Mouse (Mus musculus) spleen, embryonic (tissue): ENCODE data around the gene Pclo.
"Not testable (repeated sequence)": the region's sequence is repeated elsewhere in the genome, so short reads cannot be mapped to it uniquely, and the experiment has no call there.

Source experiments
- CTCF ChIA-PET: fragments of 350-600 bp; sonication (Branson Sonifier 250); formaldehyde crosslinking; loops from one replicate; lab custom pipeline; 2022; lab: Charles Lee

Gene Pclo

DNA sequence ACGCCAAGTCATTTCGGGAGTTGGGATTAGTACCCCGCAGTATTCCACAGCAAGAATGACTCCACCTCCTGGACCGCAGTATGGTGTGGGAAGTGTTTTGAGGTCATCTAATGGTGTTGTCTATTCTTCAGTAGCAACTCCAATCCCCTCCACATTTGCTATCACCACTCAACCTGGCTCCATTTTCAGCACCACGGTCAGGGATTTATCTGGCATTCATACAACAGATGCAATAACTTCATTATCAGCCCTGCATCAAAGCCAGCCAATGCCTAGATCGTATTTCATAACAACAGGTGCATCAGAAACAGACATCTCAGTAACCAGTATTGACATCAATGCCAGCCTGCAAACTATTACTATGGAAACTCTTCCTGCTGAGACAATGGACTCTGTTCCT lies 165.7 kb downstream of the Pclo start:
- CTCF ChIA-PET, result no interaction called here

DNA sequence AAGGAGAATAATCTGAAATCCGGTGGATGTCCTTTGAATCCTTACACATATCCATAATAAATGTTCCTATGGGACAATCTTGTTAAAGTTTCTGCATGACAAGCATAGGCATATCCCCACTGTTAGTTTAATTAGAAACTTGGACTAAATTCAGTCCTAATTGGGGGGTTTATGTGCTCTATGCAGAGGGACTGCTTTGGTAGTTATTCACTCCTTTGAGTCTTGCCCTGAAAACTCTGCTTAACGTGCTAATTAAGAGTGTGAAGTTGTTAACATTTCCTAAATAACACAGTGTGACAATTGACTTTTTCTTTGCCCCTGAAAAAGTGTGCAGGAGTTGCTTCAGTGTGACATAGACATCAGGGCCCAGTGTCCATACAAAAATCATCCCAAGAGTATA lies 177.3 kb downstream of the Pclo start:
- CTCF ChIA-PET, result no interaction called here

DNA sequence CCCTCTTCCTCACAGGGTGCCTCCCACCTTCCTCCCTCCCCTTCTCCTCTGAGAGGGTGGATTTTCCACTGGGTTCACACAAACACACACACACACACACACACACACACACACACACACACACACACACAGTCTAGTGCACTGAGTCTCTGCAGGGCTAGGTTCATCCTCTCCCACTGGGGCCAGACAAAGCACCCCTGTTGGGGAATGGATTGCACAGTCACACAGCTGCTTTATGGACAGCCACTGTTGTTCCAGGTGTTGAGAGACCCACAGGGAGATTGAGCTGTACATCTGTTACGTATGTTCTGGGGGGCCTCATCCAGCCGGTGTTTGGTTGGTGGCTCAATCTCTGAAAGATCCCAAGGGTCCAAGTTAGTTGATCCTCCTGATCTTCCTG lies 182.0 kb downstream of the Pclo start:
- CTCF ChIA-PET, result no interaction called here

DNA sequence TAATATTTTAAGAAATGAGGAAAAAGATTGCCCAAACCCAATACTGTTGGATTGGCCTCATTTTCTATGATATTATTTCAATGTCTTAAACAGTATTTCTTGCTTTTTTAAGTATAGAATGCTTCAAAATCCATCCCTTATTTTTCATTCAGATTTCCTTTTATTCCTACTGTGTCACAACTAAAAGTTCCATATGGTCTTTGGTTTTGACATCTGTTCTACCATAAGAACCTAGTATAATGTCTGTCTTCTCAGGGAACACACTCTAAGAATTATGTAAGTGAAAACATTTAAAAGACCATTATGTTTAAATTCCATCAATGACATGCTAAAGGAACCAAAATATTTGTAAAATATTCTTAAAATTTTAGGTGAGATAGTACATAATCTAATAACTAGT lies 186.2 kb downstream of the Pclo start:
- CTCF ChIA-PET, result no interaction called here

DNA sequence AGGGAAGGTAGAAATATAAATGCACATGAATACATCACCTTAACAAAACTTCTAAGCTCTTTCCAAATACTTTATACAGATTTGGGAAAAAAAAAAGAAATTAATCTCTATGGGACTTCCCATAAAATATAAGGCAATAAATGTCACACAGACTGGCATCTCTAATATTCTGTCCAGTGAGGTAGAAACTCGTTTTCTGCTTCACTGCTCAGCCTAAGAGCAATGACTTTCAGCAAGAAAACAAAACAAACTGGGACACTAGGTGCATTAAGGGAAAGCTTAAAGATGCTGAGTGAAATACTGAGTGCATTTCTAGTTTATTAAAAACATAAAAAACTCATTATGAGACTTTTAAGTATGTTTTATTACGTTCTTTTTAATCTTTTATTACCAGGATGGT lies 190.7 kb downstream of the Pclo start:
- CTCF ChIA-PET, result no interaction called here

DNA sequence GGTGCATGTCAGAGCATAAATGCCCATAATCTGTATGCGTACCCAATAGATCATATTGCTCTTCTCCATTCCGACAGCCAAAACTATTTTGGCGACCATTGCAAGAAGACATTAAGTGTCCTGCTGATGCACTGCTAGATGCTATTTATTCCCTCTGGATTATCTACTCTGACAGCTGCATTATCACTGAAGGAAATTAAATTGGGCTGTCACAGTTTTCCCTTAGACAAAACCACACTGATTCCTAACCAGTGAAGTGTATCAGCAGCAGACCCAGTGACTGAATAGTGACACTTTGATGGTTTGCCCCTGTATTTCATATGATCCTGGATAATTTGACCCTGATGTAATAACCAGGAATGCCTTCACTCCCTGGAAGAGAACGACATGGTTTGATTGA lies 192.6 kb downstream of the Pclo start:
- CTCF ChIA-PET, result no interaction called here

DNA sequence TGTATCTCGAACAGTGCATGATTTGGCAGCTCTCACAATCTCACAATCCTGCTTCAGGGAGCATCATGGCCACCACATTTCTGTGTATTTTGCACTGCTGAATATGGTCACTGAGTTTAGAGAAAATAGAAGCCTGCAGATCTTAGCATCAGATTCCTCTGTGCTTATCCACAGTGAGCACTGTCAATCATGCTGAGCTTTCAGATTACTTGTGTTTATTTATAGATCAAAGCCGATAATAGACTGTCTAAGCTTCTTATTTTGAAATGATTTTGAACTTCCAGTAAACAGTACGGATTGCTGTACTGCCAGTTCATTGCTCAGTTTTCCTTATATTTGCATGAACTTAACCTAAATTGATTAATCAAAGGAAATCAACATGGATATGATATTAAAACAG lies 208.9 kb downstream of the Pclo start:
- CTCF ChIA-PET, result no interaction called here

DNA sequence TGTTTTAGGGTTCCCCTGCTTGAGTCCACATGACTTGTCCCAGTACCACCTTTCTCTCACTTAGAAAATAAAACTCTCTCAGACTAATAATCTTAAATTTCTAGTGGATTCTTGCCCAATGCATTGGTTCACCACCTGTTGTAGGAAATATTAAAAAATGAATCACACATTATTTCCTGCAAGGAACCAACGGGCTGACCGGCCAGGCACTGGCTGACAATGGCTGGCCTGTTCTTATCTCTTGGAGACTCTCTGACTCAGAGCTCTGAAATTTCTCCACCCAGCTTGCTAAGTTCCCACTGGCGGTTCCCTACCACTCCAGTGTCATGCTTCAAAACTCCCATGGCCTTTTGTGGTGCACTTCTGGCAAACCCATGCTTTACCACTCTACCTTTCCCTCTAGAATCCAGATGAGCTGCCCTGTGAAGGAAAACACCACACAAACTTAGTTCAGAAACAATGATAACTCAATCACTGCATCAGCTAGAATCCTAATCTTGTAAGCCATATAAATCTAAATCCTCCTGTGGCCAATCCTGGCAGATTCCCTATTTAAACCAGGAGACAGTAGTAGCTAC lies 214.0 kb downstream of the Pclo start:
- CTCF ChIA-PET, result no interaction called here

DNA sequence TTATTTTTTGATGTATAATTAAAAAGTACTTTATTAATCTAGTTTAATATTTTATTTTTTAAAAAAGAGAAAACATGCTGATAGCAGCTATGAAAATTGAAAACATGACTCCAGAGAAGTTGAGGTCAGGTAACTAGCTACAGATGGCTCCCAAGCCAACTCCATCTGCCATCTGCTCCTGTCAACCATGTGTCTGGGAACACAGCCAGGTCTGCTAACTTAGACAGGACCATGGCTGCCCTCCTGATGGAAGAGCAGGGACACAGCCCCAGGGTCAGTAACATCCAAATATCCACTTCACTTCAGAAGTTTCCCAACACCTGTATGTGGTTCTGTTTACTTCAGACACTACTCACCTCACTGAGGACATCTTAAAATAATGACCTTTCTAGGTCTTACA lies 236.2 kb downstream of the Pclo start:
- CTCF ChIA-PET, result no interaction called here

DNA sequence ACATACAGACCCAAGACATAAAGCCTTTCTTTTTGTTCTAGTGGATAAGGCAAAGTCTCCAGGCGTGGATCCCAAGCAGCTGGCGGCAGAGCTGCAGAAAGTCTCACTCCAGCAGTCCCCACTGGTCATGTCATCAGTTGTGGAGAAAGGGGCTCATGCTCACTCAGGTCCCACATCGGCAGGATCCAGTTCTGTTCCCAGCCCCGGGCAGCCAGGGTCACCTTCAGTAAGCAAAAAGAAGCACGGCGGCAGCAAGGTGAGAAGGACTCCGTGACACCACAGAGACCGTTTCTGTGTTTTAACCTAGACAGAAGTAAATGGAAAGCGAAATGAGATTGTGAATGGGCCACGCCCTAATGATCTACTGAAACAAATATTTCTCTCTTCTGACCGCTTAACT lies 252.0 kb downstream of the Pclo start:
- CTCF ChIA-PET, result no interaction called here

DNA sequence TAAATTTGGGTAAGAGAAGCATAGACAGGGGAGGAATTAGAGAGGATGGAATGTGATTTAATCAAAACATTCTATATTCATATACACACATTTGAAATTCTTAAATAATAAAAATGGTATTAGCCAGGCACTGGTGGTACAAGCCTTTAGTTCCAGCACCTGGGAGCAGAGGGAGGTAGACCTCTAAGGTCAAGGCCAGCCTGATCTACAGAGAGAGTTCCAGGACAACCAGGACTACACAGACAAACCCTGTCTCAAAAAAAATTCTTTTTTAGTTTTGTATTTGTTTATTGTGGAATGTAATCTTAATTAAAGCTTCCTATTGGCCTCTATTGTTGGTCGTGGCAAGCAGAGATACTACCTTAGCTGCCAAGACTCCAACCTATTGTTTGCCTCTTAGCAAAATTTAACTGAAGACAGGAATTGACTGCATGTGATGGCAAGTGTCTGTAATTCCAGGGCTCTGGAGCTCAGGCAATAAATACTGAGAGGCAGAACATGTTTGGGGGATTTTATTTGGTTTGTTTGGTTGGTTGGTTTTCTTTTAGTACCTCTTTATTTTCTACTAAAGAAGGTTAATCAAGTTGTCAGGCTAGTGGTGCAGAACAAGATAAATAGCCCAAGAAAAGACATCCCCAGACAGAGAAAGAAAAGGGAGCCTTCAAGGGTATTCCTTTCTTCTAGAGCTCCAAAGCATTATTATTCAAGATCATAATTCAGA lies 267.8 kb downstream of the Pclo start:
- CTCF ChIA-PET, result no interaction called here

DNA sequence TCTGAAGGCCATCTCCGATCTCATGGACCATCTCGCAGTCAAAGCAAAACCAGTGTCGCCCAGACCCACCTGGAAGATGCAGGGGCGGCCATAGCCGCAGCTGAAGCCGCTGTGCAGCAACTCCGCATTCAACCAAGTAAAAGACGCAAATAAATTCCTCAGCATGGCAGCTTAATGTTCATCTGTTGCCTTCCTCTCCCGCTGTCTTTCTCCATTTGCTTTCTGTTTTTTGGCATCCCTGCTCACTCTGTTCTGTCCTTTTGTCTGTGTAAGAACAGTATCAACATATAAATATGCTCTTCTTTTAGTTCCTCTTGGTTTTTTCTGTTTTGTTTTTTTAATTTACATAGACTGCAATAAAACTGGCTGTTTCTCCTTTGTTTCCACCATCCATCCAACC lies 279.2 kb downstream of the Pclo start:
- CTCF ChIA-PET, result no interaction called here

DNA sequence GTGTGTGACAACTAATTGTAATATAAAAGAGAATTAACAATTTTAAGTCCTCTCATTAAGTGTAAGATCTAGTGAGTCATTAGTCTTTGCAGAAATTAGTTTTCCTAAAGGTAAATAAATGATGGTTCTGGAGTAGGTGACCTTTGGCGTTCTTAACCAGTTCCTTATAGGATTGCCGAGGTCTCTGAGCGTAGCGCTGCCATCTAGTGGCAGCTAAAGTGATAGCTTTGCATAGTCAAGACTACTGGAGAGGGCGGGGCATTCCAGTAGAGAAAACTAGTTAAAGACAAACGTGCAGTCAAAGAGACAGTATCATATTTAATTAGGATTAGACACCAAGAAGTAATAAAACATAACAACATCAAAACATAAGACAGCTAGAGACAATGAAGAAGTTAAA lies 292.4 kb downstream of the Pclo start:
- CTCF ChIA-PET, result no interaction called here

DNA sequence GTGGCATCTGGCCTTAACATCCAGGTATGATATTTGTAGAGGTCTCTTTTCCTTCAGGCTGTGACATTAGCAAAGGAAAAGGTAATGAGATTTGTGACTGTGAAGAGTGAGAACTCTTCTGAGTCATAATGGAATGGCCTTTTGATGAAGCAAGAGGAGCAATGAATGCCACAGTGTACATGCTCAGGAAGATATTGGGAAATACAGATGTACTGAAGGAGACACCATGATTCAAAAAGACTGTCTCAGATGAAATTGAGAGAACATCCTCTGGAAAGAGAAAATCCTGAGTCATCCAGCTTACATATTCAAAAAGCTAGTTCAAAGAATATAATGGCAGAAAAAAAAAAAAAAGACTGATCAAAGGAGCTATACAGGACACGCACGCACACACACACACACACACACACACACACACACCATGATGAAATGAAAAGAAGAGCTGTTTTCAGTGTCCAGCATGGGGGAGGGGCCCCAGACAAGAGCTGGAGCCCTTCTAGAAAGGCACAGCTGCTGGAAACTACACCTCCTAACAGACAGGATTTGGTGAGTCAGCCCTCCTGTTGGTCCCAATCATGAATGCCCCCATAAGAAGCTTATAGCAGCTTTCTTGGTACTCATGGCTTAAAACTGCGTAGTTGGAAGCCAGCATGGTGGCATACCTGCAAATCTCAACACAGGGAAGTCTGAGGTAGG lies 318.6 kb downstream of the Pclo start:
- CTCF ChIA-PET, result no interaction called here

DNA sequence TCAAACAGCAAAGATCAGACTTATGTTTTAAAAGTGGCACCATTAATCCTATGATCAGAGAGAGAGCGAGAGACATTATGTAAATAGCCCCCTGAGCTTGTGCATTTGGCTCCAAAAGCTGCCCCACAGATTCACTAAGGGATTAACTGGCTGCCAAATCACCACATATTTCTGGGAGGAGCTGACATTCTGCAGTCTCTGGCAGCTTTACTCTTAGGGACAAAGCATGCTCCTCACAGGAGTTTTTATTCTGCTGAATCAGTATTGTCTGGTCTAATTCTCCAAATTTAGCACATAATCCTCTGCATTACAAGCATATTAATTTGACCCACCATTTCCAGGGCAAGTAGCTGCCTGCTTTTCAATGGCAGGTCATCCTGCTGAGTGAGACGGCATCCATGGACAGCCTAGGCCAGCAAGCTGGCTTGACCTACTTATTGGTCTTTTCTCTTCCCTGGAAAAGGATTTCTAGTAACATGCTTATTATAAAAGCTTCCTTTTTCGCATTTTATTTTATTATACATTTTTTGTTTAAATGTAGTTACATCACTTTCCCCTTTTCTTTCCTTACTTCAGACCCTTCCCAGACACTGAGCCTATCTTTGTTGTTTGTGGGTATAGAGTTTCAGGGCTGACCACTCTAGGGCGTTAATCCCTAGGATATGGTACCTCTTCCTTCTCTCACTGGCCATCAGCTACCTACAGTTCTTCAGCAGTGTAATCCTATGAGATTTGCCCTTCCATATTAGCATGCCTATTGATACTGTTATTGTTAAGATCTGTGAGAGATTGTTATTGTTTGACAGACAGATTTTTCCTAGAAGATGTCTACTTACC lies 319.7 kb downstream of the Pclo start:
- CTCF ChIA-PET, result no interaction called here

DNA sequence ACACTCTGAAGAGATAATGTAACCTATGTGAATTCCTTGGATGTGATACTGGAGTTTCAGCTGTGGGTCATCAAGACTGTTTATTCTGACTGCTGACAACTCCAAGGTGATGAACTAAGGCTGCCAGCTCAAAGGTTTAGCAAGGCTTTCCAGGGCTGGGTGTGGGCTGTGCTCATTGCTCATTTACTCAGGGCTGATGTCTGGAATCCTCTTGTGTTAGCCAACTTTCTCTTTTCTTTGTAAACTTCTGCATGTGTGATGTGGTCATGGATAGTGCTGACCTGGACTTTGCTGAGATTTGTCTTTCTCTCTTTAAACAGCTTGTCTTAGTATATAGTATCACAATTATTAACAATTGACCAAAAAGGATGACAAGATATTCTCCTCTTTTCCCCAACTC lies 338.9 kb downstream of the Pclo start:
- CTCF ChIA-PET, result no interaction called here

DNA sequence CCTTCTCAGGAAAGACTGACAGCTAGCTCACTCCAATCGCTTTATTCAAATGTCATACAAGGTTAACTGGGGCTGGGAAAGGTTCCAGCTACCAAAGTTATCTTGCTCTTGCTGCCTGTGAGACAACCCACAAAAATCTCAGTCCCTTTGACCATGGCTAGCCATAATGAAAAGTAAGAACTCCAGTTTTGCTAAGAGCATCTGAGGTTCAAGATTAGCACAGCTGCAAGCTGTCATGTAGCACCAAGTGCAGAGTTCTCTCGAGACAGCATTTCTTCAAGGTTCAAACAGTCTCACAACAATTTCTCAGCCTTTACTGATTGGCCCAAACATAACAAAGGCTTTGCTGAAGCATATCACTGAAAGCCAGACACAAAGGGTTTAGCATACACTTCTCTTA lies 370.6 kb downstream of the Pclo start:
- CTCF ChIA-PET, result interaction anchor here (0.7 kb wide), 1 partner anchor 23 kb away, joined by 4 read pairs; no protein-coding TSS in a partner anchor

DNA sequence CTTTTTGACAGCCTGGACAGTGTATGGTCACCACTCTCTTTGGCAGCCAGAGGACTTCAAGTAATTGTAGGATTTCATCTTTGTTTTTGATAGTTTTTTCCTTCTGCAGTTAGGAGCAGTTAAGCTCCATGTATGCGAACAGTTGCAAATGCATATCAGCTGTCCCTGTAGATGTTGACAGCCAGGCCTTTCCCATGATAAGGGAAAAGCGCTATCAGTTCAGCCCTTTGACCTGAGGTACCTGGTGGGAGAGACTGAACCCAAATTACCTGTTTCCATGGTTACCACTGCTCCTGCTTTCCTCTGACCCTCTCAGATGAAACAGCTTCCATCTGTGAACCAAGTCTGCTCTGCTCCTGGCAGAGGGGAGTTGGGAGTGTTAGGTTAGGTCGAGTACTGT lies 377.5 kb downstream of the Pclo start:
- CTCF ChIA-PET, result no interaction called here

DNA sequence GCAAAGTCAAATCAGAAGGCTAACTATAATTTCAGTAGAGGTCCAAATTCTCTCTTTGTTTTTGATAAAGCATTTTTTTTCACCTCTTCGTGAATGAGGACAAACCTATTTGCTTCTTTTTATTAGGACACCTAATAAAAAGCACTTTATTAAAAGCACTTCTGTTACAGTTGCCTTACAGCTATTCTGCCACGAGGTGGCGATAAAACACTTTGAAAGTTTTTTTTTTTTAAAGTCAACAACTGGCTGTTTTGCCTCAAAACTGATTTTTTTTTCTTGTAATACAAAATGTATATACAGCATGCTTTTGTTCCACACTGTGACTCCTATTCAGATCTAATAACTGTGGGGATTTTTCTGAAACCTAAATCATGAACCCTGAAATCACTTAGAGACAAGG lies 388.8 kb downstream of the Pclo start:
- CTCF ChIA-PET, result not testable (repeated sequence)
